Mouse (Mus musculus) bone marrow, adult 2 months (tissue): Measurements from ENCODE around the gene Tubgcp2. TPM values are rescaled to one million over a fixed set of nuclear protein-coding genes. Genes with fewer than 3 reads are reported as not detected.
A peak's percentile ranks its signal among the peaks of the same experiment; 100 is the strongest.

Experiments used
- H3K27ac ChIP-seq: fragments of 200-500 bp; 2 replicates; pipeline ENCODE4 v1.5.1; 2012; ENCODE audit warnings: low read depth, mild to moderate bottlenecking, control low read depth, inconsistent platforms, low read length; ENCODE audit not compliant: control insufficient read depth, poor library complexity, insufficient read depth
- H3K4me1 ChIP-seq: fragments of 200-500 bp; 2 replicates; pipeline ENCODE4 v1.6.1; 2011; ENCODE audit warnings: low read length; ENCODE audit not compliant: control insufficient read depth, insufficient read depth
- H3K4me3 ChIP-seq: fragments of 200-500 bp; replicated peaks from 2 replicates; pipeline ENCODE3; 2011; ENCODE audit warnings: mild to moderate bottlenecking, low read depth, low read length, control low read depth; ENCODE audit not compliant: control insufficient read depth
- CTCF ChIP-seq: fragments of 200-500 bp; IDR thresholded peaks from 2 replicates; pipeline ENCODE4 v1.5.1; 2011; ENCODE audit warnings: low read length, control low read depth; ENCODE audit not compliant: control insufficient read depth, insufficient read depth
- POLR2A ChIP-seq: fragments of 200-500 bp; IDR thresholded peaks from 2 replicates; pipeline ENCODE4 v1.6.1; 2011; ENCODE audit warnings: low read depth, mild to moderate bottlenecking, control low read depth, low read length, borderline replicate concordance; ENCODE audit not compliant: control insufficient read depth
- WGBS: fragments of 180-500 bp; shearing (Covaris S2); methylation state at CpG from one replicate; pipeline ENCODE4 v1.1.7; 2018; 5-methylcytosine and 5-hydroxymethylcytosine counted together
- polyA plus RNA-seq: library from polyadenylated mRNA; stranded (reverse); fragments of >200 nt; gene quantifications from 2 replicates; pipeline ENCODE4 v1.2.4, GENCODE M21; 2011; ENCODE audit warnings: low replicate concordance; ENCODE audit not compliant: missing spikeins, insufficient read depth, insufficient read length

The Tubgcp2 gene
- polyA plus RNA-seq = 16.7 and 17.5 TPM in 2 replicates

GRCm38 (mm10) chr7:140036281-140037170 lies at the start of gene Tubgcp2, which contains the start of gene Zfp511:
Tubgcp2 (minus strand) TSS chr7:140036669.
Zfp511 (plus strand) TSS chr7:140036391.
- Histone ChIP-seq H3K4me3 (peak within 1 kb of the TSS; percentile 80), H3K27ac (peak within 1 kb of the TSS; percentile 81), H3K4me1 (no peaks in the 10 kb centered on the region)
- 2% methylated on average over 69 of the region's 69 CpGs for WGBS
- TF ChIP-seq POLR2A (peak; percentile 59; the same call in 1 of the 2 replicates), CTCF (no peak)

- H3K27ac ChIP-seq = no peak within 1 kb of the TSS
- H3K4me3 ChIP-seq = no peak within 1 kb of the TSS
- no peaks in the 10 kb centered on the region for H3K4me1 ChIP-seq
- TF ChIP-seq POLR2A (no peak), CTCF (no peak)
- WGBS = 11% methylated on average over 18 of the region's 18 CpGs
These were observed 45.8 kb upstream of the Tubgcp2 start, which contains the start of gene Caly for GRCm38 (mm10) chr7:140082242-140082678. Caly (minus strand) TSS chr7:140082548.

GRCm38 (mm10) chr7:140081408-140082241 lies 45.2 kb upstream of the Tubgcp2 start:
- TF ChIP-seq CTCF = no peak
- no peak for TF ChIP-seq POLR2A
- Histone ChIP-seq H3K4me3 (no peak overlapping the region), H3K4me1 (no peaks in the 10 kb centered on the region), H3K27ac (no peak overlapping the region)
- 24% methylated on average over 20 of the region's 20 CpGs for WGBS

- TF ChIP-seq CTCF = no peak
- TF ChIP-seq POLR2A = no peak
- Histone ChIP-seq H3K4me3 (no peak overlapping the region), H3K4me1 (no peaks in the 10 kb centered on the region), H3K27ac (no peak overlapping the region)
- WGBS = 5% methylated on average over 24 of the region's 24 CpGs
These were observed 44.2 kb upstream of the Tubgcp2 start for GRCm38 (mm10) chr7:140080503-140081156.

GRCm38 (mm10) chr7:140078711-140079110 lies 42.2 kb upstream of the Tubgcp2 start:
- no peaks in the 10 kb centered on the region for H3K4me1 ChIP-seq
- no peak overlapping the region for H3K27ac ChIP-seq
- H3K4me3 ChIP-seq = no peak overlapping the region
- peak; percentile 79 for TF ChIP-seq CTCF
- TF ChIP-seq POLR2A = no peak
- 6% methylated on average over 5 of the region's 5 CpGs for WGBS

- Histone ChIP-seq H3K4me3 (no peak overlapping the region), H3K27ac (no peak overlapping the region), H3K4me1 (no peaks in the 10 kb centered on the region)
- 48% methylated on average over 6 of the region's 6 CpGs for WGBS
- TF ChIP-seq CTCF = no peak
- TF ChIP-seq POLR2A = no peak
These were observed 41.2 kb upstream of the Tubgcp2 start for GRCm38 (mm10) chr7:140077698-140078097.

- 28% methylated on average over 39 of the region's 39 CpGs for WGBS
- Histone ChIP-seq H3K4me3 (no peak overlapping the region), H3K4me1 (no peaks in the 10 kb centered on the region), H3K27ac (no peak overlapping the region; the same call in 1 of the 2 replicates)
- TF ChIP-seq CTCF (no peak), POLR2A (peak; percentile 30; the same call in 1 of the 2 replicates)
These were observed 33.7 kb upstream of the Tubgcp2 start for GRCm38 (mm10) chr7:140070042-140070711.

GRCm38 (mm10) chr7:140067397-140067796 lies 30.9 kb upstream of the Tubgcp2 start:
- Histone ChIP-seq H3K27ac (no peak overlapping the region), H3K4me1 (no peaks in the 10 kb centered on the region), H3K4me3 (no peak overlapping the region)
- no peak for TF ChIP-seq POLR2A
- TF ChIP-seq CTCF = no peak
- WGBS = 54% methylated on average over 6 of the region's 6 CpGs
